Mouse (Mus musculus) embryonic fibroblast, embryonic 13.5 days (primary cell): ENCODE measurements around the gene Gm28036.

Experiments used
- CTCF ChIP-seq: IDR thresholded peaks from 2 replicates; pipeline ENCODE4 v1.5.1; 2011; ENCODE audit warnings: mild to moderate bottlenecking, control low read depth, low read length, moderate library complexity, borderline replicate concordance; ENCODE audit not compliant: insufficient read depth
- POLR2A ChIP-seq: IDR thresholded peaks from 2 replicates; pipeline ENCODE4 v1.6.1; 2011; ENCODE audit warnings: low read depth, mild to moderate bottlenecking, control low read depth, low read length, moderate library complexity

DNA sequence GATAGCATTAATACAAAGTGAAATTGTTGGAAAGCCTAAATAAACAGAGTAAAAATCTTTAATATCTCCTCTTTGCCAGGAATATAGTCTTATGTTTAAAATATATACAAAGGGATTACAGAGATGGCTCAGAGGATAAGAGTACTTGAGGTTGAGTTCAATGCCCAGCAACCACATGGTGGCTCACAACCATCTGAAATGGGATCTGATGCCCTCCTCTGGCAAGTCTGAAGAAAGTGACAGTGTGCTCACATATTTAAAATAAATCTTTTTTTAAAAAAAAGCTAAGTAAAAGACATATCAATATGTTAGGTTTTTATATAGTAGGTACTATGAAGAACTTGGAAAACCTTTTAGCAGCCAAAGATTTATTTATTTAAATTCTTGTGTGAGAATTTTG lies 24.6 kb upstream of the Gm28036 start:
- TF ChIP-seq CTCF (no peak), POLR2A (no peak)
